Mouse (Mus musculus): ENCODE data around the gene Aire.

Gene Aire

DNA sequence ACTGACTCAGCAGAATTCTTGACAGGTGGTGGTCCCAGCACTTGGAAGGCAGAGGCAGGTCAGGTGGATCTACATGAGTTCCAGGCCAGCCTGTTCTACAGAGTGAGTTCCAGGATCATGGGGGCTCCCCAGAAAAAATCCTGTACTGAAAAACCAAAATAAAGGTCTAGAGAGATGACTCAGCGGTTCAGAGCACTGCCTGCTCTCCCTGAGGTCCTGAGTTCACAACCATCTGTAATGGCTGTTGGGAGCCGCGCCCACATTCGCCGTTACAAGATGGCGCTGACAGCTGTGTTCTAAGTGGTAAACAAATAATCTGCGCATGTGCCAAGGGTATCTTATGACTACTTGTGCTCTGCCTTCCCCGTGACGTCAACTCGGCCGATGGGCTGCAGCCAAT, 23.4 kb downstream of the Aire start:
- CTCF ChIA-PET: interaction anchor here in 2 of 4 experiments (0.6 to 2.8 kb wide), 11 partner anchors 10 to 1861 kb away, joined by 3 to 22 read pairs (median 8); partner anchors contain the start of gene Pfkl (in 1 of the 2)

DNA sequence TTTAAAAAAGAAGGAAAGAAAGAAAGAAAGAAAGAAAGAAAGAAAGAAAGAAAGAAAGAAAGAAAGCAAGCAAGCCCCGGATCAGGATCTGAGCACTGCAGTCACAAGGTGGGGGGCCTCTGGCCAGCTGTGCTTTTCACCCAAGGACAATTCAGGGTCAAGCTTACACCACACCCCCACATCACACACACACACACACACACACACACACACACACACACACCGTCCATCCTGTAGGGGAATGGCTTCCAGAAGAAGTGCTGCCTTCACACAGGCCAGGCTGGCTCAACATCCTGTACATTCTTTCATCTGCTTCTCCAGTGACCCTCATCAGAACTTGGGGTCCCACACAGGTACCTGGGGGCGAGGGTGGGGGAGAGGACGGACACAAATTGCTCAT, 24.1 kb downstream of the Aire start:
- ChIA-PET POLR2A (interaction anchor here in 3 of 4 experiments (0.6 to 3.1 kb wide), 19 partner anchors 8 to 162 kb away, joined by 3 to 31 read pairs (median 4); partner anchors contain the start of genes Pfkl (in 3 of the 3) and Icosl (in 1 of the 3)), CTCF (interaction anchor here (0.6 to 2.8 kb wide), 43 partner anchors 8 to 1862 kb away, joined by 3 to 22 read pairs (median 4); partner anchors contain the start of genes Pfkl (in 3 of the 4) and Dnmt3l (in 1 of the 4))

More for the DNA sequence above, 23.4 kb downstream of the Aire start:
- POLR2A ChIA-PET: interaction anchor here in 2 of 4 experiments (0.6 to 3.1 kb wide), 11 partner anchors 8 to 151 kb away, joined by 3 to 31 read pairs (median 5); partner anchors contain the start of genes Pfkl (in 2 of the 2) and Icosl (in 1 of the 2)

DNA sequence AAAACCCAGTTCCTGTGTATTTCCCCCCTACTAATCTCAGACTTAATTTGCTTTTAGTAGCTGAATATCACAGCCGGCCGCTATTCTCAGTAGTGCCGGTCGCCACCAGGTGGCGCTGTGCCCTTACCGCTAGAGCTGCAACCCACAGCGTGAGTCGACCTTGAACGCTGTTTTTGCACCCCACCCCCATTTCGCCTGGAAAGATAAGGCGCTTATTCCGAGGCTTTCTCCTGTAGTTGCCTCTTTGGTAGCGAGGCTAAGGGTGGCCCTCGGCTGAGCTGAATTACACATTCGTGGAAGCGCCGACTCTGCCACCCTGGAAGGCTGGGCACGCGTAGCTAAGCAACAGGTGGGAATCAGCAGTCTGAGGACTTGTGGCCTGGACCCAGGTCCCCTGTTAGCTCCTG, 24.6 kb downstream of the Aire start:
- ChIA-PET CTCF (interaction anchor here (0.6 to 2.8 kb wide), 48 partner anchors 8 to 377 kb away, joined by 3 to 22 read pairs (median 4); partner anchors contain the start of genes Pfkl (in 3 of the 4), Dnmt3l (in 1 of the 4) and Pwp2 (in 1 of the 4)), POLR2A (interaction anchor here in 3 of 4 experiments (0.7 to 3.1 kb wide), 17 partner anchors 8 to 163 kb away, joined by 3 to 31 read pairs (median 5); partner anchors contain the start of gene Pfkl (in 3 of the 3))

DNA sequence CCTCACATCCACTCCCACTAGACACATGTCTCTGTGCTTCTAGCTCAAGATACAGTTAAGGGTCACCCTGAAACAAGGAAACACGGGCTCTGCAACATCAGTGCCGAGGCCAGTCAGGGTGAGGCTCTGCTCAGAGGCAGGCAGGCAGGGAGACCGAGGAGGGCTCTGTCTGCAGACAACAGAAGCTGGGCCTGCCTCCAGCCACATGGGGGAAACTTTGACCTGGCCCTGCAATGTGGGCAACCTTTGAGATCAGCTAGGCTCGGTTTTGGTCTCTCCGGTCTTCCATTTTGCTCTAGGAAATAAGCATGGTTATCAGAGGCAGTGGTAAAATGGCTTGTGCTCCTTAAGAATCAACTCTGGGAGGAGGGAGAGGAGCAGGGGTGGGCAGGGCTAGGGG, 27.0 kb downstream of the Aire start:
- CTCF ChIA-PET: interaction anchor here in 3 of 4 experiments (0.5 to 1.5 kb wide), 11 partner anchors 10 to 388 kb away, joined by 3 to 9 read pairs (median 3); no protein-coding TSS in a partner anchor
- POLR2A ChIA-PET: interaction anchor here in 3 of 4 experiments (0.8 to 2.0 kb wide), 12 partner anchors 10 to 146 kb away, joined by 3 to 8 read pairs (median 4); partner anchors contain the start of genes Icosl (in 2 of the 3), 1810043G02Rik (in 1 of the 3) and Dnmt3l (in 1 of the 3)

DNA sequence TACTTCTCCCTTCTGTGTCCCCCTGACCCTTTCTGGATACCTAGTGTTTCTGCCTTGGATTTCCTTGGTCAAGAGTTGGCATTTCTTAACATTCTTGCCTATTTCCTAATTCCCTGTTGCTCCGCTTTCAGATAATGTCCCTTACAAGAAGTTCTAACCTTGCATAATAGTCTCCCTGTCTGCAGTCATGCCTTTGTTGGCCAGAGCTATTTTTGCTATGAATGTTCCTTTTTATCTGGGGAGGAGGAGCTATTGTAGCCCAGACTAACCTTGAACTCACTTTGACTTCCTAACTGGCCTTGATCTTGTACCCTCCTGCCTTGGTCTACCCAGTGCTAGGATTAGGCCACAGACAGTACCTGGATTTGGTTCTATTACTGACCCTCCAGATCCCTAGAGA, 27.9 kb downstream of the Aire start:
- CTCF ChIA-PET: interaction anchor here in 2 of 4 experiments (0.5 kb wide), 2 partner anchors 12 to 472 kb away, joined by 3 to 8 read pairs; no protein-coding TSS in a partner anchor

DNA sequence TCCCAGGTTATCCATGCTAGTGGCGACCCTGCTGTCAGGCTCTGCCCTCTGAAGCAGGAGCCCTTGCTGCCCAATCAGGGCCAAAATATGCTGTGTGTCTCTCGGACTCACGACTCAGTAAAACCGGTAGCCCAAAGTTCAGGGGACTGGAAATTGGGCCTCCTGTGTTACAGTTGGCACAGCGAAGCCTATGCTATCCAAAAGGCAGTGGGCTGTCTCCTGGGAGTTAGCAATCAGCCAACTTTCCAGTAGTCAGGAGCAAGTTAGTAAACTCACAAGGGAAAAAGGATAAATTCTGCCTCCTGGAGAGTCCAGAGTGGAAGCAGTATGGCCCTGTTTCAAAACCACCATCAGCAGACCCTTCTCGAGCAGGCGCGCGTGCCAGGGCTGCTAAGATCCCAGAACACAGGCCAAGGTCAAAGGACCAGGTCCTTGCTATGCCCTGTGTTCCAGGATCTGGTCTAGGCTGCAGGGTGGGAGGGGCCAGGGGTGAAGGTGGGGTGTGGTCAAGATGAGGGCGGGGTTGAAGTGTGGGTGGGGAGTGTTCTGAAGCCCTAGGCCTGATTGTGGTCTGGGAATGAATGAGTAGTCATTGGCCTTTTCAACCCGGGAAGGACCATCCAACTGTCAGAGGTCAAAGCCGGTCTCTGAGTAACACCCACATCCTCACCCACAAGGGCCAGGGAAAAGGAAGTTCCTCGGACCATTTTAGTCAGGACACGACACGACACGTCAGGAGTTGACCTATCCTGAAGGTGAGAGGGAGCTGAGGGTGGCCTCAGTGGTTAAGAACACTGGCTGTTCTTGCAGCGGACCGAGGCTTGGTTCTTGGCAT, 30.5 kb downstream of the Aire start:
- CTCF ChIA-PET: interaction anchor here in 1 of 4 experiments (0.6 to 0.9 kb wide), 4 partner anchors 12 to 687 kb away, joined by 3 read pairs; no protein-coding TSS in a partner anchor
- POLR2A ChIA-PET: interaction anchor here in 2 of 4 experiments (0.7 to 8.6 kb wide), 5 partner anchors 17 to 452 kb away, joined by 3 to 94 read pairs (median 3); partner anchors contain the start of genes Icosl (in 1 of the 2) and Pdxk (in 1 of the 2)

More for the DNA sequence above, 27.9 kb downstream of the Aire start:
- POLR2A ChIA-PET: interaction anchor here in 2 of 4 experiments (0.7 to 2.0 kb wide), 5 partner anchors 9 to 144 kb away, joined by 3 to 8 read pairs (median 5); partner anchors contain the start of gene Icosl (in 1 of the 2)

DNA sequence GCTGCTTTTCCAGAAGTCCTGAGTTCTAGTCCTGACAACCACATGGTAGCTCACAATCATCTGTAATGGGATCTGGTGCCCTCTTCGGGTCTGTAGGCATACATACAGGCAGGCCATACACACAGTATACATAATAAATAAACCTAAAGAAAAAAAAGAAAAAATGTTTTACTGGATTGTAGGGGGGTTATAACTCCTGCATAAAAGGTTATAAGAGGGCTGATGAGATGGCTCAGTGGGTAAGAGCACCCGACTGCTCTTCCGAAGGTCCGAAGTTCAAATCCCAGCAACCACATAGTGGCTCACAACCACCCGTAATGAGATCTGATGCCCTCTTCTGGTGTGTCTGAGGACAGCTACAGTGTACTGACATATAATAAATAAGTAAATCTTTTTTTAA, 32.3 kb downstream of the Aire start:
- ChIA-PET CTCF (interaction anchor here in 2 of 4 experiments (0.8 to 2.6 kb wide), 11 partner anchors 8 to 201 kb away, joined by 3 to 17 read pairs (median 4); partner anchors contain the start of genes 1810043G02Rik (in 1 of the 2) and D10Jhu81e (in 1 of the 2)), POLR2A (interaction anchor here in 3 of 4 experiments (0.6 to 8.6 kb wide), 15 partner anchors 7 to 174 kb away, joined by 3 to 94 read pairs (median 17); partner anchors contain the start of genes D10Jhu81e (in 1 of the 3), Icosl (in 1 of the 3) and Pwp2 (in 1 of the 3))

DNA sequence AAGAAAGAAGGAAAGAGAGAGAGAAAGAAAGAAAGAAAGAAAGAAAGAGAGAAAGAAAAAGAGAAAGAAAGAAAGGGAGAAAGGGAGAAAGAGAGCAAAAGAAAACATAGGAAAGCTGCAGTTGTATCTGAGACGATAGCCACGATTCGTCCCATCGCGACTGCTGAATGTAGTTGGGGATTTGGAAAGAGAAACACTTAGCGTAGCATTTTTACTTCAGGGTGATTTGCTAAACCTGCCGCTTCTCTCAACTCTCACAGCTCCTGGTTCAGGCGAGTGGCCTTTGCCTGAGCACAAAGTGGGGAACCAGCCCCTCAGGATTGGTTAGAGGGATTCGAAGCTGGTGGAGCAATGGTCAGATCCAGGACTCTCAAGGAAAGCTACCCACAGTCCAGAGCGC, 33.1 kb downstream of the Aire start:
- ChIA-PET CTCF (interaction anchor here (0.6 to 2.6 kb wide), 37 partner anchors 8 to 491 kb away, joined by 3 to 22 read pairs (median 4); partner anchors contain the start of genes 1810043G02Rik (in 1 of the 4), D10Jhu81e (in 1 of the 4), Pttg1ip (in 1 of the 4) and Trappc10 (in 1 of the 4)), POLR2A (interaction anchor here (0.5 to 8.6 kb wide), 69 partner anchors 8 to 1603 kb away, joined by 3 to 94 read pairs (median 6); partner anchors contain the start of genes Icosl (in 3 of the 4), 1810043G02Rik (in 2 of the 4), D10Jhu81e (in 2 of the 4) and Lrrc3 (in 2 of the 4))

DNA sequence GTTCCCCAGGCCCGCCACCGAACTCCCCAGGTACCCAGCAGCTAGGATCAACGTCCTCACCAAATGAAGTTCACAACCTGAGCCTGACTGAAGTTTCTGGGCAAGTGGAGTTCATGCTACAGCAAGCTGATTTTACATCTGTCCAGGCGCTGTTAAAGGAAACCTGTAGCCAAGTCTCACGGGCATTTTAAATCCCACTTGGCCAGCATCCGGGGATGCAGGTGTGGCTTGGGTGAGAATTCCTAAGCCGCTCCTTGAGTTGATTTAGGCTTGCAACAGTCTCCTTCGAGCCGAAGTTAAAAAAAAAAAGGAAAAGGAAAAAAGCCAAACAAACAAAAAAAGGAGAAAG, 33.5 kb downstream of the Aire start, which contains the start of gene Pfkl:
Gene Pfkl, minus strand, starts transcription at position 139 of the 349 bp plus-strand sequence.
- CTCF ChIA-PET: interaction anchor here (0.6 to 2.6 kb wide), 37 partner anchors 9 to 491 kb away, joined by 3 to 22 read pairs (median 5); partner anchors contain the start of genes 1810043G02Rik (in 1 of the 4), Aire (in 1 of the 4), D10Jhu81e (in 1 of the 4) and Lrrc3 (in 1 of the 4)
- POLR2A ChIA-PET: interaction anchor here (0.5 to 8.6 kb wide), 82 partner anchors 9 to 1604 kb away, joined by 3 to 94 read pairs (median 5); partner anchors contain the start of genes Icosl (in 3 of the 4), 1810043G02Rik (in 2 of the 4), D10Jhu81e (in 2 of the 4) and Lrrc3 (in 2 of the 4)

DNA sequence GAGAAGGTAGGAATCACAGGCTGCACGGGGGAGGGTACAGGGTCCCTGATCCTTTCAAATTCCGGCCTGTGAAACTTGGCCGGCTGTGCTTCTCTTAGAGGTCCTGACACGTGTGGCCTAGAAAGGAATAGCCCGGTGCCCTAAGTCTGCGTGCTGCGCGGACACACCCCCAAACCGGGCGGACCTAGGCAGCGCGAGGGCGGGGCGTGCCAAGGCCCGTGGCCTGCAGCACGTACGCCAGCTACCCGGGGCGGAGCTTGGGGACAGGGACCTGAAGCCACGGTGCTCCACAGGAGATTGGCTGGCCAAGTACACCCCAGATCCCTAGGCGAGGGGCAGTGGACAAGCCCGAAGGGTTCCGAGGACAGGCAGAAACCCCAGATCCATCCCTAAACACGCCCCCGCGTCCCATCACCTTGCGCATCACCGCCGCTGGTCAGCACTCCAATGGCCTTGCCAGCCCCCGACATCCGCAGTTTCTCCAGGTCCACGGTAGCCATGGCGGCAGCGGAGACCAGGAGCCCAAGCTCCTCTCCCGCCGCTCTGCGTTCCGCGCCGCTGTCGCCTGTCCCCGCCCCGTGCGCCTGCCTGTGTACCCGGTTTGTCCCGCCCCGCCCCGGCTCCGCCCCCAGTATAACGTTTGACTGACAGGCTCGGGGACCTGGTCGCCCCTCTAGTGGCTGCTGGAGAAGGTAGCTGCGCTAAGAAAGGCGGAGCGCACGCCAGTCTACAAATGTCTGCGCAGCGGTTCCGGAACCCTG, 34.0 kb downstream of the Aire start:
- ChIA-PET POLR2A (interaction anchor here (0.5 to 8.6 kb wide), 94 partner anchors 8 to 1695 kb away, joined by 3 to 94 read pairs (median 5); partner anchors contain the start of genes 1810043G02Rik (in 3 of the 4), Icosl (in 3 of the 4), D10Jhu81e (in 2 of the 4) and Lrrc3 (in 2 of the 4)), CTCF (interaction anchor here (0.6 to 2.6 kb wide), 41 partner anchors 9 to 492 kb away, joined by 3 to 22 read pairs (median 5); partner anchors contain the start of genes Aire (in 1 of the 4), D10Jhu81e (in 1 of the 4), Lrrc3 (in 1 of the 4) and Pttg1ip (in 1 of the 4))

DNA sequence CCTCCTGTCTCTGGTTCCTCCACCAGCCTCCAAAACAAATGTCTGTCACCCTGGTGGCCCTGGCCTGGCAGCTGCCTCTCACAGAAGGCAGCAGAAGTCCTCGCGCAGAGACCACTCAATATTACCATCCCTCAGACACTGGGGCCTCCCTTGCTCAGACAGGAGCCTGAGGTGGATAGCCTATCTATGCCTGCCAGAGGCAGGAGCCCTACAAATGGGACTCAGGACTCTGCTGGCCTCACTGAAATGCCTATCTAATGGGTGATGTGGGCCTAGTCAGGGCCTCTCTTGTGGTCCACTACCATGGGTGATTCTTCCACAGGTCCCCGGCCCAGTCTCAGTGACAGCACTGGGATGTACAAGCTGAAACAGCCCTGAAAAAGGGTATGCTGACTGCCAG, 35.2 kb downstream of the Aire start:
- CTCF ChIA-PET: interaction anchor here in 2 of 4 experiments (1.1 to 2.3 kb wide), 4 partner anchors 10 to 162 kb away, joined by 3 to 10 read pairs (median 8); partner anchors contain the start of gene D10Jhu81e (in 1 of the 2)

DNA sequence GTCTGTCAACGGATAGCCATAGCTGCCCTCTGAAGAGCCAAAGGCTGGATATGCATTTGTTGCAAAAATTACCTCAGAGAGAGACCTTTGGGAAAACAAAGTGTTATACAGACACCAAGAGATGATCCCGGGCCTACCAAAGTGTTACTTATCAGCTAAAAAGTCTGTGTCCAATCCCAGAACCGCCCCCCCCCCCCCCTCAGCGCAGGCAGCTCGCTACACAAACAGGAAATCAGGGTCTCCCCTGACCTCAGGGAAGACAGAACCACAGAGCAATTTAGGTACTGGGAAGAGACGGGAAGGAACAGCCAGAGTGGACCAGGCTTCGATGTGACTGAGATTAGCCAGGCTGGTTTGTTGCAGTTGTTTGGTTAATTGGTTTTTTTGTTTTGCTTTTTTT, 36.2 kb downstream of the Aire start:
- POLR2A ChIA-PET: interaction anchor here in 3 of 4 experiments (0.6 to 8.6 kb wide), 13 partner anchors 8 to 414 kb away, joined by 3 to 94 read pairs (median 4); no protein-coding TSS in a partner anchor
- CTCF ChIA-PET: interaction anchor here in 1 of 4 experiments (2.0 kb wide), 1 partner anchor 23 kb away, joined by 4 read pairs; no protein-coding TSS in a partner anchor

More for the DNA sequence above, 35.2 kb downstream of the Aire start:
- POLR2A ChIA-PET: interaction anchor here in 2 of 4 experiments (1.0 to 8.6 kb wide), 16 partner anchors 10 to 315 kb away, joined by 3 to 94 read pairs (median 12); partner anchors contain the start of genes D10Jhu81e (in 2 of the 2), 1810043G02Rik (in 1 of the 2) and Trappc10 (in 1 of the 2)

DNA sequence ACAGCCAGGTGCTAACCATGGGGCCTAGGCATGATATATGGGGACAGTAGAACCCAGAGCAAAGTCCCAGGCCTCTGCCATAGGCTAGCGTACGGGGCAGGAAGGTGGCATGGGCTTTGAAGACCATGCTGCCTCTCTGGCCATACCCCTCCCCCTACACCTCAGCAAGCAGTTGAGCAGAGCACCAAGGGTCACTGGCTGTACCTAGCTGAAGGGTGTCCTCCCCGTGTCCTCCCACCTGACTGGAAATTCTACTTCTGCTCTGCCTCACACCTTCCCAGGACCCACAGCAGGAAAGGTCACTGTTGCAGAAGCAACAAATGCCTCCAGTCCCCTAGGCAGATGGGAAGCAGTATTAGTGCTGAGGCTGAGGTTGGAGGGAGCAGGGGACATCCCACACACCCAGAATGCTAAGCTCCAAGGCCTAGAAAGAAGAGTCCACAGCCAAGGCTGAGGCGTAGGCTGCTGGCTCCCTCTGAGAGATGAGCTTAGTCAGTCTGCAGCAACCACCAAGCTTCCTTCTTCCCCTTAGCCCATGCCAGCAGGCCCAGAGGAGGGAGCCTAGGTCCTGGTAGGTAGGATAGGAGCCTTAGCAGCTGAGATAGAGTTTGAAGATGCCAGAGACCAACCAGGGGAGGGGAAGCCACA, 37.5 kb downstream of the Aire start:
- POLR2A ChIA-PET: interaction anchor here in 3 of 4 experiments (0.6 to 8.6 kb wide), 13 partner anchors 9 to 202 kb away, joined by 3 to 94 read pairs (median 3); partner anchors contain the start of genes Icosl (in 1 of the 3) and Pwp2 (in 1 of the 3)
- CTCF ChIA-PET: interaction anchor here in 1 of 4 experiments (2.0 kb wide), 1 partner anchor 22 kb away, joined by 4 read pairs; no protein-coding TSS in a partner anchor

DNA sequence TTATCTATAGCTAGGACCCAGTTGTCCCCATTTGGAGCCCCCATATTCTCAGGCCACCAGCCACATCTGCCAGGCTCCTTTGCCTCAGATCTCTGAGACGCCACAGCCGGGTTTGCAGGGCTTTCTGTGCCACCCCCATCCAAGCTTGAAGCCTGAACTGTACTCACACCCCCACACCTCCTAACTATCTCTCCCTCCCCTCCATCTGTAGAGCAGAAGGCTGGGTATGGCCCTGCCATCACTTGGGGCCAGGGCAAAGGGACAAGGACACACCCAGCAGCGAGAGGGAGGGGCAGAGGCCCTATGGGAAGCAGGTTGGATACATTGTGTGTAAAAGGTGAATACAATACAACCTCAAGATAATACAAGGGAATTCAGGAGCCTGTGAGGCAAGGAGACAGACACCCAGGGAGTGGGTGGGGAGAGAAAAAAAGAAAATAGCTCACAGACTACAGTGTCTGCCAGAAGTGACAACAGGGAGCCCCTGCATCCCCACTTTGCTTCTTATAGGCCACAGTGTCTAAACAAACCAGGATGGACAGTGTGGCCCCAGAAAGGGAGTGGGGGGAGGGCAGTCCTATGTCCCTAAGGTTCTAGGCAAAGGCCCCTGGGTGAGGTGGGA, 38.8 kb downstream of the Aire start:
- POLR2A ChIA-PET: interaction anchor here in 3 of 4 experiments (0.6 to 8.6 kb wide), 6 partner anchors 10 to 313 kb away, joined by 3 to 94 read pairs (median 4); no protein-coding TSS in a partner anchor

DNA sequence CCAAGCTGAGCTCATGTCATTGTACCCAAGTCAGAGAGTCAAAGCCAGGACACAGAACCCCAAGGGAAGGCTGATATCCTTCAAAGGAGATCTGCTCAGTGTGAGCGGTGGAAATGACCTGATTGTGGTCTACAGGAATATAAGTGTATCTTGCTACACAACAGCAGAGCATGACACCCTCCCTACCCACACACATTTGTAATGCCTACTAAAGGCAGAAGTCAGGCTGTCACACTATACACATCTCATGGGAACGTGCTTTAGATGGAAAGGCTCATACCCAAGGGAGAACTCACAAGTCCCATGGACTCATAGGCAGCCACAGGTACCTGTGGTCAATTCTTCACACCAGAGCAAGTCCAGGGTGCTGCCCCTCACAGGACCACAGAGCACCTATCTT, 41.1 kb downstream of the Aire start:
- POLR2A ChIA-PET: interaction anchor here in 1 of 4 experiments (0.6 to 2.7 kb wide), 4 partner anchors 8 to 17 kb away, joined by 3 to 11 read pairs (median 8); partner anchors contain the start of gene Pfkl
- CTCF ChIA-PET: interaction anchor here in 2 of 4 experiments (0.6 to 3.9 kb wide), 3 partner anchors 8 to 153 kb away, joined by 3 to 17 read pairs (median 4); partner anchors contain the start of gene Pfkl (in 1 of the 2)

More for the DNA sequence above, 38.8 kb downstream of the Aire start:
- CTCF ChIA-PET: no interaction called here
